Mouse (Mus musculus) cerebellum, adult 18-20 months (tissue): ENCODE measurements around the gene Ak9.

Experiments
- DNase-seq, 2 experiments: peaks; one replicate each; pipeline ENCODE4 v3.0.0; 2021

Ak9 gene

GRCm38 (mm10) chr10:41303639-41304444 is at the start of gene Ak9:
Gene Ak9 (plus strand): TSS chr10:41303980.
- peak; percentile 85 to 94 for DNase-seq

GRCm38 (mm10) chr10:41260243-41261006 is 43.4 kb upstream of the Ak9 start:
- DNase-seq = no peak

- no peak for DNase-seq
These were observed 42.6 kb upstream of the Ak9 start for GRCm38 (mm10) chr10:41261218-41261617.

- DNase-seq = no peak
These were observed 41.9 kb upstream of the Ak9 start for GRCm38 (mm10) chr10:41261889-41262288.

- no peak for DNase-seq
These were observed 31.9 kb upstream of the Ak9 start for GRCm38 (mm10) chr10:41271860-41272259.

- DNase-seq = no peak
These were observed 28.9 kb upstream of the Ak9 start for GRCm38 (mm10) chr10:41274871-41275270.

- no peak for DNase-seq
These were observed 25.0 kb upstream of the Ak9 start for GRCm38 (mm10) chr10:41278808-41279207.

- DNase-seq = peak in 1 of 2 experiments; percentile 26
These were observed 23.6 kb upstream of the Ak9 start for GRCm38 (mm10) chr10:41280177-41280576.

GRCm38 (mm10) chr10:41280796-41281195 is 23.0 kb upstream of the Ak9 start:
- no peak for DNase-seq

- no peak for DNase-seq
These were observed 21.7 kb upstream of the Ak9 start for GRCm38 (mm10) chr10:41282086-41282485.

GRCm38 (mm10) chr10:41287618-41288017 is 16.2 kb upstream of the Ak9 start:
- no peak for DNase-seq

- no peak for DNase-seq
These were observed 15.7 kb upstream of the Ak9 start for GRCm38 (mm10) chr10:41288074-41288473.

GRCm38 (mm10) chr10:41288771-41289415 is 14.9 kb upstream of the Ak9 start:
- peak; percentile 84 to 85 for DNase-seq

GRCm38 (mm10) chr10:41291021-41291420 is 12.8 kb upstream of the Ak9 start:
- DNase-seq = no peak

GRCm38 (mm10) chr10:41293019-41293418 is 10.8 kb upstream of the Ak9 start:
- no peak for DNase-seq

- DNase-seq = peak; percentile 36 to 46
These were observed 9.0 kb upstream of the Ak9 start for GRCm38 (mm10) chr10:41294734-41295133.

- peak; percentile 78 for DNase-seq
These were observed 8.6 kb upstream of the Ak9 start for GRCm38 (mm10) chr10:41295145-41295544.

GRCm38 (mm10) chr10:41300161-41300560 is 3.6 kb upstream of the Ak9 start:
- no peak for DNase-seq

GRCm38 (mm10) chr10:41302689-41303431 is 920 bp upstream of the Ak9 start, which contains the start of gene Fig4:
Gene Fig4 (minus strand): TSS chr10:41303260.
- DNase-seq = peak; percentile 87 to 92

GRCm38 (mm10) chr10:41304961-41305455 is 1.2 kb downstream of the Ak9 start:
- no peak for DNase-seq

GRCm38 (mm10) chr10:41308205-41308604 is 4.4 kb downstream of the Ak9 start:
- DNase-seq = no peak

- DNase-seq = no peak
These were observed 12.1 kb downstream of the Ak9 start for GRCm38 (mm10) chr10:41315866-41316265.
